Mouse (Mus musculus): ENCODE measurements at regions not wholly inside any gene's neighbourhood (a gene's known extent, or its start where the extent isn't known, plus 50 kb on each side); places are given as distances from the start of the nearest gene placed in this dataset.

DNA sequence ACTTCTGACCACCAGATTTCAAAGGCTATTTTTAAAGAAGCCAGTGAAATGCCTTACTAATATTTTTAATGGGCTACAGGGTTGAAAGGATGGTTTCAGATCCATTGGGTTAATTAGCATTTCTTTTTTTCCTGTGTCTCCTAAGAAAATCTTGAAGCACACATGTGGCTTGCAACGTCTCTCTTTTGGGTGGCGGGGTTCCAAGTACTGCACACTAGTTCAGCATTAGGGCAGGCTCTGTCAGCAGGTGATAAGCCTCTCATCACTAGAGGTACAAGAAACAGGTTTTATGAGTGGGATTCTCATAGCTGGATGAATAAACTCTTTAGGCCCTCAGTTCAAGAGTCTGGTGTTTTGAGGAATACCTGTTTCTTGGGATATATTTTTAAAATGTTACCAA, 103.2 kb upstream of the Jun start:
- DNase-seq = no peak

- DNase-seq = no peak
These were observed 103.8 kb upstream of the Jun start for GRCm38 (mm10) chr4:95155796-95156195.

DNA sequence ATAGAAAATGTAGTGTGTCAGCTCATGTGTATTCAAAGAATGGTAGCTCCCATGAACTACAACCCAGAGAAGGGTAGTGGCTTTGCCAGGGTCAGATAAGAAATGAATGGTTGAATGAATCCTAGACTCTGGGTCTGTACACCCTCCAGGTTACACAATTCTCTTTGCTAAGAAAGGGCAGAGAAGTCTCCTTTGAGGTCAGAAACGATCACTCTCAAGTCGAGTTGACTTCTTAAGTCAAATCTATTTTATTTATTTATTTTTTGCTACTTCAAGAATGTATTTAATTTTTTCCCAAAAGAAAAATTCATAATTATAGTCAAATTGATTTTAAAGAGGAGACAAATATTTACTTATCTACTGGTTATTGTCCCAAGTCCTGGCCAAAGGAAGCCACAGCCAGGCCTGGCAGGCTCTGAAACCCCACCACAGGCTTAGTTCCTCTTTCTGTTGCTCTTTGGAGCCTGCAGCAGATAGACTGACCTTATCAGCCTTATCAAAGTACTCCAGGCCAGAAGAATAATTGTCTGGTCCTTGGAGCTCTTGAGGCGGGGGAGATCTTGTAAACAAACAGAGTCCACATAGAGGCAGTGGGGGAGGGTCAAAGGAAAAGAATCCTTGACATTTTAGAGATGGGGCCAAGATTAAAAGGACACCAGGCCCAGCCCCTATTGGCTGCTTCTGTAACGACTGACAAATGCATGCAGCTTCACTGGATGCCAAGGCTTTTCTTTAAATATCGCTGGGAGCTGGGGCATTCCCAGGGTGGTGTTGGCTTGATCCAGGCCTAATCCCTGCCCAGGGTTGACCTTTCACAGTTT, 104.6 kb upstream of the Jun start:
- no peak for DNase-seq

GRCm38 (mm10) chr4:95157653-95158430, 105.8 kb upstream of the Jun start:
- DNase-seq = no peak

- DNase-seq = no peak
These were observed 106.8 kb upstream of the Jun start for GRCm38 (mm10) chr4:95158632-95159424.

DNA sequence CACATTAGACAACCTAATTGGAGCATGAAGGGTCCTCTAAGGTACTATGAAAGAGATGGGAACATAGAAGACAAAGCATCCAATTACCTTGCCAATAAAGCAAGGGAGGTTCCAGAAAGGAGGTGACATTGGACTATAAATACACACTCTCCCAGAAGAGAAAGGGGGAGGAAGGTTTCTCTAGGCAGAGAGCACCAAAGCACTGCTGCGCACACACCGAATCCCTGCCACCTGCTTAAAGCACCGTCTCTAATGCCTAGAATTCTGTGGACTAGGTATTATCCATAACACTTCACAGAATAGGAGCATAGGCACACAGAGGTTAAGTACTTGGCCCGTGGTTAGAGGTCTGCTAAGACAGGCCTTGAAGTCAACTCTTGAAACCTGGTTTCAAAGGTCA, 107.8 kb upstream of the Jun start:
- DNase-seq = no peak

- DNase-seq = no peak
These were observed 108.4 kb upstream of the Jun start for GRCm38 (mm10) chr4:95160465-95160864.

- peak; percentile 92 for DNase-seq
These were observed 109.1 kb upstream of the Jun start for GRCm38 (mm10) chr4:95160912-95161669.

GRCm38 (mm10) chr4:95161670-95162020, 109.6 kb upstream of the Jun start:
- no peak for DNase-seq

DNA sequence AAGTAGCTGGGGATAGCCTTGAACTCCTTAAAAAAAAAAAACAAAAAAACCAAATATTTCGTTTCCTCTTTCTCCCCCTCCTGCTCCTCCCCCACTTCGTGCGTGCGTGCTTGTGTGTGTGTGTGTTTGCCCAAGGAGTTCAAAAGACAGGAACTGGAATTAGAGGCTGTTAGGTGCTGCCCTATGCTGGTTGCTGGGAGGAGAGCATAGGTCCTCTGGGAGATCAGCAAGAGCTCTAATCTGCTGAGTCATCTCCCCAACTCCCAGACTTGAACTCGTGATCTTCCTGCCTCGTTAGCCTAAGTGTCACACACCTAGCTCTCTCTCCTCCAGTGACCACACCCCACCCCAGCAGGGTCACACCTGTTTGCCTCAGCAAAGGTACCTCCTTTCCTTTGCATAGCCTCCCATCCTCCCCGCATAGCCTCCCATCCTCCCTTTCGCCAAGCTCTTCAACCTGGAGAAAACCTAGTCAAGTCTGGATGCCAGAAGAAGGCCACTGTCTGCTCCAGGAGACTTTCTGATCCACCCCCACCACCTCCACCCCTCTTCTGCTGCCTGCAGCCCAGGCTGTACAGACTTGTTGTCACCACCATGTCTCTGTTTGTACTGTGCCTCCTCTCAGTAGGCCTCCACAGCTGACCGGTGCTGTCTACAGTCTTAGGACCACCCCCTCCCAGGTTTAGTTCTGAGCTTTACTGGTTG, 110.5 kb upstream of the Jun start:
- no peak for DNase-seq

DNA sequence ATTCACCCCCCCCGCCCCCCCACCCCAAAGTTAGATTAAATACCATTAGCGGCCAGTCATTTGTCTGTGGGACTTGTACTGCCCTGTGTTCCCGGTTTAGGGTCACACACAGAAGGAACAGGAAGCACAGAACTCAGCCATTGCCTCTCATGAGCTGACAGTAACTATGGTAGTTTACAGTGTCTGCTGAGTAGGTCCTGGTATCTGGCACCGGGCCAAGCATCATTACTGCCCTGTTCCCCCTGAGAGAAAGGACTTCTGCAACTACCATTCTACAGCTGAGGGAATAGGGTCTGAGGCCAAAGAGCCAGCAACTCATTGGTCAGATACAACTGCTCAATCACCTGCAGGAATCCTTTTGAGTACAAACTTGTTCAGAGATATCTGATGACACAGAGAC, 111.4 kb upstream of the Jun start:
- no peak for DNase-seq

DNA sequence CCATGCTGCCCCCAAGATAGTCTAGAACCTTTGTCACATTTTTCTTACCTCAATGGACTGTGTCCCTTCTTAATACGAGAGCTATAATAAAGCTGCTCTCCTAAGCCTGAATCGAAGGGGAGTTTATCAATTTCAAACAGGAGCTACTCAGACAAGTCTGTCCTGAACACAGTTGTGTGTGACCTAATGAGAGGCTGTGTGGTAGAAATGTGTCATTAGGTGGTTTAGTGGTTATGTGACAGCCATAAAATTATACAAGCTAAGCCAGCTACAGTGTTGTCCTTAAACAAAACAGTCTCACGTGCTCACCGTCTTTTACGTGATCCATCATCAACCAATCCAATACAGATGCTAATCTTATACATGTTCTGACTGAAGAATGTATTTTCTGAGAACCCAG, 114.5 kb upstream of the Jun start:
- DNase-seq = no peak

- DNase-seq = no peak
These were observed 115.2 kb upstream of the Jun start for GRCm38 (mm10) chr4:95167216-95167615.

DNA sequence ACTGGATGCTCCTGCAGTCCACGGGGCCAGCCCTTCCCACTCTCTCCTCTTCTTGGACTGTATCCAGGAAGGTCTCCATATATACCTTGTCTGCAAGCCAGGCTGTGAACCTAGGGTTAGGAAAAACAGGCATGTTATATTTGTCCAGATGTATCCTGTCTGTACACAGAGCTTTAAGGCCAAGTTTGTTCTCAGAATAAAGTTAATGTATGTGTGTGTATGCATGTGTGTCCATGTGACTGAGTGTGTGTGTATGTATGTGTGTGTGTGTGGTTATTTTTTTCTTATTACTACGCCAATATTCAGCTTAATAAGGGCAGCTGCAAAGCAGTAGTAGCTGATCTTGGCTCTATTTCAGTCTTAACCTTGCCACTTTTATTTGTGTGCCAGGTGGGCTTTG, 117.7 kb upstream of the Jun start:
- DNase-seq = no peak

GRCm38 (mm10) chr4:95177753-95178152, 125.7 kb upstream of the Jun start:
- DNase-seq = no peak

DNA sequence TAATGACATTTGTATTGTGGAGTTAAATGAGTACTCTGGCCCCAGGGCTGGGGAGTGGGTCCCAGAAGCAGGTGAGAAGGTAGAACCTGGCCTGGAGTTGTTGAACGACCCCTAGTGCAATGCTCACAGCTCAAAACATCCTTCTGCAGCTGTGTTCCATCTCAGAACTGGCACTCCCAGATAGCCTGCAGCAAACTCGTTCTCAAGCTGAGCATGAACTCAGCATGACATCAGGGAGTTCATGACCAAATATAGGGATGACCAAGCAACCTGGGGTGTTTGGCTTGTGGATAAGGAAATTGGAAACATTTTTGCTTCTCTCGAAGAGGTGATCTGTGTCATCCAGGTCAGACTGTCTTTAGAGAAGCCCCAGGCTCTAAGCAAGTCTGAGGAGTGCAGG, 126.4 kb upstream of the Jun start:
- DNase-seq = no peak

DNA sequence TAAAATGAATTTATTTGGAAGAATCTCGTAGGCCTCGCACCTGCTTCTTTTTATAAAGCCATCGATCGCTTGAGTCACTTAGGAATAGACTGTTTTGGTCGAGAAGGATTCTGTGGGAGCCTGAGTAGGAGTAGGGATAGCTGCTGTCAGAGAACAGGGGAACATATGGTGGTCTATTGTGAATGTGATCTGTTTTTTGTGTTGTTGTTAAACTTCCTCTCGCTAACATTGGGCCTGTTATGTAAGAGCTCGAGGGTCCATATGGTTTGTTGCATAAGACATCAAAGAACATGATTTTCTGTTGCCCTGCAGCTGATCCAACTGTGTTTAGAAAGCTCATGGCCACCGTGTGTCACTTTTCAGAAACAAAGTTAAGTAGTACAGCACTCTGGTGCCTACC, 126.9 kb upstream of the Jun start:
- DNase-seq = peak; percentile 89

- DNase-seq = no peak
These were observed 128.4 kb upstream of the Jun start for GRCm38 (mm10) chr4:95180446-95180845.

- DNase-seq = no peak
These were observed 129.0 kb upstream of the Jun start for GRCm38 (mm10) chr4:95180999-95181398.

GRCm38 (mm10) chr4:95184180-95184579, 132.2 kb upstream of the Jun start:
- DNase-seq = no peak

DNA sequence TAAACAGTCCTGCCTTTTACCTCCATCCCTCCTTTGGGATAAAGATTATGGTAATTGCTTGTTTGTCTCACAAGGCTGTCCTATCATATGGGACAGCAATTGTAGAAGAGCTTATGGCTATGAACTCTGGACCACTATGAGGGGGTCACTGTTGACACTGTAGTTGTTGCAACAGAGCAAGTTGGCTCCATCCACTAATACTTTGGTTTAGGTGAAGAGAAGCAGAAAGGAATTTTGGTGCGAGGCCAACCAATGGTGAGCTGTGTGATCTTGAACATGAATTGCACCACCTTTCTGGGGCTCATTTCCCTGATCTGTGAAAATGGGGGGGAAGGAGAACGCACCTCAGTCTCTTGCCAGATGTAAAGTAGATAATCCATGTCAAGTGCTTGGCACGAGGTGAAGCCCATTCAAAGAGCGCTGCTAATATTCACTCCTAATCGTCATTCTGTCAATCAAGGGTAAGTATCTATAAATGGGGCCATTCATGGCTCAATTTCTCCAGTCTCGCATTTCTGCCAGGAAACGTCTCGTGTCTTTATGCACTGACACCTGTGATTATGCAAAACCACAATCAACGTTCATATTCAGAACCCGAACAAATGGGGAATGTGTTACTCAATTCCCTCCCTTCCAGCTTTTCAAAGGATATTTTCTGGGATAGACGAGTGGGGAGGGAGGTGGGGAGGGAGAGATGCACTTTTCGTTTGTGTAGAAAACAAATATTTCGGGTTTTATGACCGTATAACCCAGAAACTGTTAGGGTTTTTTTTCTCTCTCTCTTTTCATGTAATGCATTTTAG, 133.3 kb upstream of the Jun start:
- DNase-seq = no peak

- DNase-seq = no peak
These were observed 133.8 kb upstream of the Jun start for GRCm38 (mm10) chr4:95185916-95186200.

All from layer of hippocampus, adult 9-11 months (tissue).